Mouse (Mus musculus) heart, embryonic 12.5 days (tissue): ENCODE data around the gene Mt4. TPM values are rescaled to one million over a fixed set of nuclear protein-coding genes. Genes with fewer than 3 reads are reported as not detected.
A peak's percentile ranks its signal among the peaks of the same experiment; 100 is the strongest.

ENCODE experiments used
- ATAC-seq: fragments of 200-750 bp; cut with Nextera tagmentation; 2 replicates; pipeline ENCODE4 v1.8.0; 2017; ENCODE audit warnings: moderate TSS enrichment, moderate library complexity; ENCODE audit not compliant: insufficient number of reproducible peaks, low FRiP score
- H3K27ac ChIP-seq: fragments of 300-500 bp; sonication (generic); 2 replicates; pipeline ENCODE4 v1.5.1; 2016; ENCODE audit warnings: mild to moderate bottlenecking, moderate library complexity; ENCODE audit not compliant: poor library complexity, severe bottlenecking
- H3K27me3 ChIP-seq: fragments of 300-500 bp; sonication (generic); replicated peaks from 2 replicates; pipeline ENCODE4 v1.6.1; 2016; ENCODE audit warnings: mild to moderate bottlenecking, moderate library complexity
- H3K36me3 ChIP-seq: fragments of 300-500 bp; sonication (generic); 2 replicates; pipeline ENCODE4 v1.6.1; 2016; ENCODE audit warnings: mild to moderate bottlenecking, moderate library complexity
- H3K4me1 ChIP-seq: fragments of 300-500 bp; sonication (generic); replicated peaks from 2 replicates; pipeline ENCODE4 v1.6.1; 2016; ENCODE audit warnings: mild to moderate bottlenecking
- H3K4me2 ChIP-seq: fragments of 300-500 bp; sonication (generic); 2 replicates; pipeline ENCODE4 v1.6.1; 2016; ENCODE audit warnings: mild to moderate bottlenecking, moderate library complexity
- H3K4me3 ChIP-seq: fragments of 300-500 bp; sonication (generic); 2 replicates; pipeline ENCODE4 v1.5.1; 2016; ENCODE audit warnings: mild to moderate bottlenecking
- H3K9ac ChIP-seq: fragments of 300-500 bp; sonication (generic); 2 replicates; pipeline ENCODE4 v1.6.1; 2016; ENCODE audit warnings: mild to moderate bottlenecking, moderate library complexity
- H3K9me3 ChIP-seq: fragments of 300-500 bp; sonication (generic); replicated peaks from 2 replicates; pipeline ENCODE4 v1.6.1; 2016; ENCODE audit warnings: mild to moderate bottlenecking, moderate library complexity
- WGBS: fragments of 180-500 bp; shearing (Covaris S2); methylation state at CpG from one replicate; pipeline ENCODE4 v1.1.7; 2016; 5-methylcytosine and 5-hydroxymethylcytosine counted together
- polyA plus RNA-seq: library from polyadenylated mRNA; unstranded; fragments of >200 nt; fragmentation: Nextera tagmentation; extraction: Ambion mirVana; gene quantifications from 2 replicates; pipeline ENCODE4 v1.2.1, GENCODE M21; 2016

Mt4 gene
- not detected in 2 replicates for polyA plus RNA-seq

- ATAC-seq = no peak
Measured at GRCm38 (mm10) chr8:94136933-94137332, at the start of gene Mt4. Gene Mt4 (plus strand): TSS chr8:94137197.

GRCm38 (mm10) chr8:94087964-94088363, 49.0 kb upstream of the Mt4 start:
- Histone ChIP-seq H3K4me2 (no peak overlapping the region), H3K27ac (no peak overlapping the region)
- WGBS = 76% methylated on average over 9 of the region's 9 CpGs

More at GRCm38 (mm10) chr8:94136933-94137332, at the start of gene Mt4:
- 56% methylated on average over 6 of the region's 6 CpGs for WGBS
- H3K36me3 ChIP-seq = no peaks in the 10 kb centered on the region
- H3K27ac ChIP-seq = no peak within 1 kb of the TSS
- H3K4me3 ChIP-seq = no peak within 1 kb of the TSS
- peaks cover 4% of the 10 kb centered on the region; the same call in 1 of the 2 replicates for H3K9me3 ChIP-seq
- no peaks in the 10 kb centered on the region for H3K4me1 ChIP-seq
- peaks cover 8% of the 10 kb centered on the region; the same call in 1 of the 2 replicates for H3K27me3 ChIP-seq
- no peak within 1 kb of the TSS for H3K9ac ChIP-seq
- no peak within 1 kb of the TSS for H3K4me2 ChIP-seq

GRCm38 (mm10) chr8:94089715-94090114, 47.3 kb upstream of the Mt4 start:
- no peak overlapping the region for H3K4me3 ChIP-seq
- H3K9ac ChIP-seq = no peak overlapping the region
- peaks cover 11% of the 10 kb centered on the region; the same call in 1 of the 2 replicates for H3K36me3 ChIP-seq
- no peaks in the 10 kb centered on the region for H3K27me3 ChIP-seq
- ATAC-seq = no peak
- 53% methylated on average over 6 of the region's 6 CpGs for WGBS
- H3K4me2 ChIP-seq = no peak overlapping the region
- peaks cover 3% of the 10 kb centered on the region; the same call in 1 of the 2 replicates for H3K4me1 ChIP-seq
- no peaks in the 10 kb centered on the region for H3K9me3 ChIP-seq
- H3K27ac ChIP-seq = no peak overlapping the region

More at GRCm38 (mm10) chr8:94087964-94088363, 49.0 kb upstream of the Mt4 start:
- Histone ChIP-seq H3K36me3 (peaks cover 11% of the 10 kb centered on the region; the same call in 1 of the 2 replicates), H3K9ac (no peak overlapping the region), H3K4me3 (no peak overlapping the region), H3K9me3 (no peaks in the 10 kb centered on the region), H3K4me1 (peaks cover 2% of the 10 kb centered on the region; the same call in 1 of the 2 replicates), H3K27me3 (no peaks in the 10 kb centered on the region)
- ATAC-seq = no peak

GRCm38 (mm10) chr8:94092848-94093247, 44.1 kb upstream of the Mt4 start:
- no peaks in the 10 kb centered on the region for H3K36me3 ChIP-seq
- H3K9ac ChIP-seq = no peak overlapping the region
- no peak overlapping the region for H3K4me3 ChIP-seq
- no peak for ATAC-seq
- H3K4me1 ChIP-seq = peaks cover 3% of the 10 kb centered on the region; the same call in 1 of the 2 replicates
- no peaks in the 10 kb centered on the region for H3K27me3 ChIP-seq
- H3K4me2 ChIP-seq = no peak overlapping the region
- WGBS = 79% methylated on average over 9 of the region's 9 CpGs
- no peaks in the 10 kb centered on the region for H3K9me3 ChIP-seq
- no peak overlapping the region for H3K27ac ChIP-seq

GRCm38 (mm10) chr8:94094281-94094680, 42.7 kb upstream of the Mt4 start:
- WGBS = 77% methylated on average over 6 of the region's 6 CpGs
- no peak overlapping the region for H3K4me2 ChIP-seq
- no peak overlapping the region for H3K4me3 ChIP-seq
- H3K36me3 ChIP-seq = no peaks in the 10 kb centered on the region
- no peak for ATAC-seq
- no peaks in the 10 kb centered on the region for H3K27me3 ChIP-seq
- no peak overlapping the region for H3K27ac ChIP-seq
- no peak overlapping the region for H3K9ac ChIP-seq
- no peaks in the 10 kb centered on the region for H3K9me3 ChIP-seq
- peaks cover 3% of the 10 kb centered on the region; the same call in 1 of the 2 replicates for H3K4me1 ChIP-seq

GRCm38 (mm10) chr8:94098081-94098974, 38.7 kb upstream of the Mt4 start, which contains the start of gene Bbs2:
Gene Bbs2 (minus strand): TSS chr8:94098928.
- WGBS = 1% methylated on average over 61 of the region's 61 CpGs
- ATAC-seq = peak; percentile 100
- Histone ChIP-seq H3K9me3 (no peaks in the 10 kb centered on the region), H3K9ac (peak within 1 kb of the TSS; percentile 75), H3K4me3 (peak within 1 kb of the TSS; percentile 80), H3K36me3 (no peaks in the 10 kb centered on the region), H3K4me1 (no peaks in the 10 kb centered on the region), H3K4me2 (peak within 1 kb of the TSS; percentile 78), H3K27me3 (peaks cover 11% of the 10 kb centered on the region; the same call in 1 of the 2 replicates), H3K27ac (peak within 1 kb of the TSS; percentile 91)

- WGBS = 53% methylated on average over 4 of the region's 4 CpGs
- ATAC-seq = no peak
- no peak overlapping the region for H3K4me3 ChIP-seq
- H3K9ac ChIP-seq = no peak overlapping the region
- no peaks in the 10 kb centered on the region for H3K9me3 ChIP-seq
- H3K27ac ChIP-seq = no peak overlapping the region
- H3K27me3 ChIP-seq = peaks cover 11% of the 10 kb centered on the region; the same call in 1 of the 2 replicates
- H3K36me3 ChIP-seq = no peaks in the 10 kb centered on the region
- peak overlapping the region; percentile 78 for H3K4me2 ChIP-seq
- H3K4me1 ChIP-seq = no peaks in the 10 kb centered on the region
Measured at GRCm38 (mm10) chr8:94098996-94099395, 38.0 kb upstream of the Mt4 start.

- Histone ChIP-seq H3K4me3 (no peak overlapping the region), H3K27ac (no peak overlapping the region), H3K9ac (no peak overlapping the region), H3K9me3 (no peaks in the 10 kb centered on the region), H3K4me1 (no peaks in the 10 kb centered on the region), H3K4me2 (no peak overlapping the region), H3K27me3 (peaks cover 11% of the 10 kb centered on the region; the same call in 1 of the 2 replicates), H3K36me3 (no peaks in the 10 kb centered on the region)
- no peak for ATAC-seq
- WGBS = 42% methylated on average over 5 of the region's 5 CpGs
Measured at GRCm38 (mm10) chr8:94104146-94104545, 32.9 kb upstream of the Mt4 start.

- Histone ChIP-seq H3K9me3 (no peaks in the 10 kb centered on the region), H3K36me3 (no peaks in the 10 kb centered on the region), H3K27me3 (no peaks in the 10 kb centered on the region), H3K4me1 (peaks cover 7% of the 10 kb centered on the region; the same call in 1 of the 2 replicates), H3K4me3 (no peak overlapping the region), H3K27ac (no peak overlapping the region), H3K9ac (no peak overlapping the region), H3K4me2 (no peak overlapping the region)
- ATAC-seq = no peak
- WGBS = 50% methylated on average over 3 of the region's 3 CpGs
Measured at GRCm38 (mm10) chr8:94107871-94108270, 29.1 kb upstream of the Mt4 start.

- ATAC-seq = no peak
- H3K36me3 ChIP-seq = no peaks in the 10 kb centered on the region
Measured at GRCm38 (mm10) chr8:94109396-94109795, 27.6 kb upstream of the Mt4 start.

GRCm38 (mm10) chr8:94109835-94110234, 27.2 kb upstream of the Mt4 start:
- no peak for ATAC-seq
- H3K27ac ChIP-seq = no peak overlapping the region
- H3K36me3 ChIP-seq = no peaks in the 10 kb centered on the region
- H3K9ac ChIP-seq = no peak overlapping the region
- peaks cover 13% of the 10 kb centered on the region for H3K4me1 ChIP-seq
- H3K4me3 ChIP-seq = no peak overlapping the region
- no peak overlapping the region for H3K4me2 ChIP-seq
- 77% methylated on average over 5 of the region's 5 CpGs for WGBS
- no peaks in the 10 kb centered on the region for H3K27me3 ChIP-seq
- no peaks in the 10 kb centered on the region for H3K9me3 ChIP-seq

More at GRCm38 (mm10) chr8:94109396-94109795, 27.6 kb upstream of the Mt4 start:
- WGBS = 63% methylated on average over 6 of the region's 6 CpGs
- H3K4me2 ChIP-seq = no peak overlapping the region
- H3K27ac ChIP-seq = no peak overlapping the region
- no peak overlapping the region for H3K9ac ChIP-seq
- H3K27me3 ChIP-seq = no peaks in the 10 kb centered on the region
- H3K4me1 ChIP-seq = peaks cover 13% of the 10 kb centered on the region
- H3K9me3 ChIP-seq = no peaks in the 10 kb centered on the region
- no peak overlapping the region for H3K4me3 ChIP-seq
